Mouse (Mus musculus): ENCODE data around the gene Sh2d7. TPM values are rescaled to one million over a fixed set of nuclear protein-coding genes. Genes with fewer than 3 reads are reported as not detected.

Sh2d7 gene
- not detected in 2 replicates for polyA plus RNA-seq (2011; ENCODE audit: insufficient read depth, insufficient read length, low read depth, missing spikeins)

DNA sequence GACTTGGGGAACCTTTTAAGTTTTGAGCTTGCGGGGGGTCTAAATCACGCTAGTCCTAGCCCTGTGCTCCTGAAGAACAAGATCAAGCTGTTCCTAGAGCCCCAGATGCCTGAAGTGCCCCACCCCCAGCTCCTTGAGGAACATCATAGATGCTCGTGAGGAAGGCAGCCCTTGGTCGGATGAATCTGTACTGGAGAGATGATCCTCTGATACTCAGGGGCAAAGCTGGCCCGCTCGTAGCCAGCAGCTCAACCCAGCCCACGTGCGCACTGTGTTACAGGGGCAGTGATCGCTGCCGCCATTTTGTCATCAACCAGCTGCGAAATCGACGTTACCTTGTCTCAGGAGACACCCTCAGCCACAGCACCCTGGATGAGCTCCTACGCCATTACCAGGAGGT, at the start of gene Sh2d7:
Gene Sh2d7, plus strand, starts transcription at position 301 of the 400 bp plus-strand sequence.
- no peak within 1 kb of the TSS for H3K27ac ChIP-seq (ENCODE audit: insufficient read depth, low read length)
- TF ChIP-seq POLR2A (IDR thresholded peaks at IDR 0.05; ENCODE audit: insufficient read depth, low read length) = no peak
- TF ChIP-seq EP300 (IDR thresholded peaks at IDR 0.05; ENCODE audit: insufficient read depth, low read depth, low read length) = no peak
- no peak within 1 kb of the TSS for H3K4me3 ChIP-seq (ENCODE audit: low read depth, low read length)
- no peak within 1 kb of the TSS for H3K9ac ChIP-seq (ENCODE audit: low read depth, poor library complexity, severe bottlenecking)
- H3K27me3 ChIP-seq (ENCODE audit: control insufficient read depth, insufficient read depth, low read length, poor library complexity, severe bottlenecking) = no peaks in the 10 kb centered on the region
- no peaks in the 10 kb centered on the region for H3K9me3 ChIP-seq (replicated peaks; ENCODE audit: control insufficient read depth, insufficient read depth, low read length, poor library complexity, severe bottlenecking)
- H3K4me1 ChIP-seq (ENCODE audit: control insufficient read depth, insufficient read depth, low read length) = no peaks in the 10 kb centered on the region
- H3K36me3 ChIP-seq (ENCODE audit: control insufficient read depth, insufficient read depth, low read length, poor library complexity, severe bottlenecking) = no peaks in the 10 kb centered on the region

- Histone ChIP-seq H3K9me3 (replicated peaks; ENCODE audit: control insufficient read depth, insufficient read depth, low read length, poor library complexity, severe bottlenecking) (no peaks in the 10 kb centered on the region), H3K27ac (ENCODE audit: insufficient read depth, low read length) (no peak overlapping the region), H3K4me1 (ENCODE audit: control insufficient read depth, insufficient read depth, low read length) (no peaks in the 10 kb centered on the region), H3K4me3 (ENCODE audit: low read depth, low read length) (no peak overlapping the region), H3K27me3 (ENCODE audit: control insufficient read depth, insufficient read depth, low read length, poor library complexity, severe bottlenecking) (no peaks in the 10 kb centered on the region), H3K9ac (ENCODE audit: low read depth, poor library complexity, severe bottlenecking) (no peak overlapping the region), H3K36me3 (ENCODE audit: control insufficient read depth, insufficient read depth, low read length, poor library complexity, severe bottlenecking) (no peaks in the 10 kb centered on the region)
- TF ChIP-seq EP300 (IDR thresholded peaks at IDR 0.05; ENCODE audit: insufficient read depth, low read depth, low read length) = no peak
- TF ChIP-seq CTCF (IDR thresholded peaks at IDR 0.05; ENCODE audit: low read depth, low read length) = no peak
- TF ChIP-seq POLR2A (IDR thresholded peaks at IDR 0.05; ENCODE audit: insufficient read depth, low read length) = no peak
These were observed 49.2 kb upstream of the Sh2d7 start for GRCm38 (mm10) chr9:54489599-54489998.

GRCm38 (mm10) chr9:54490431-54490830, 48.4 kb upstream of the Sh2d7 start:
- Histone ChIP-seq H3K27me3 (ENCODE audit: control insufficient read depth, insufficient read depth, low read length, poor library complexity, severe bottlenecking) (no peaks in the 10 kb centered on the region), H3K4me3 (ENCODE audit: low read depth, low read length) (no peak overlapping the region), H3K4me1 (ENCODE audit: control insufficient read depth, insufficient read depth, low read length) (no peaks in the 10 kb centered on the region), H3K9ac (ENCODE audit: low read depth, poor library complexity, severe bottlenecking) (no peak overlapping the region), H3K27ac (ENCODE audit: insufficient read depth, low read length) (no peak overlapping the region), H3K36me3 (ENCODE audit: control insufficient read depth, insufficient read depth, low read length, poor library complexity, severe bottlenecking) (no peaks in the 10 kb centered on the region), H3K9me3 (replicated peaks; ENCODE audit: control insufficient read depth, insufficient read depth, low read length, poor library complexity, severe bottlenecking) (no peaks in the 10 kb centered on the region)
- TF ChIP-seq EP300 (IDR thresholded peaks at IDR 0.05; ENCODE audit: insufficient read depth, low read depth, low read length) (no peak), CTCF (IDR thresholded peaks at IDR 0.05; ENCODE audit: low read depth, low read length) (no peak), POLR2A (IDR thresholded peaks at IDR 0.05; ENCODE audit: insufficient read depth, low read length) (no peak)

DNA sequence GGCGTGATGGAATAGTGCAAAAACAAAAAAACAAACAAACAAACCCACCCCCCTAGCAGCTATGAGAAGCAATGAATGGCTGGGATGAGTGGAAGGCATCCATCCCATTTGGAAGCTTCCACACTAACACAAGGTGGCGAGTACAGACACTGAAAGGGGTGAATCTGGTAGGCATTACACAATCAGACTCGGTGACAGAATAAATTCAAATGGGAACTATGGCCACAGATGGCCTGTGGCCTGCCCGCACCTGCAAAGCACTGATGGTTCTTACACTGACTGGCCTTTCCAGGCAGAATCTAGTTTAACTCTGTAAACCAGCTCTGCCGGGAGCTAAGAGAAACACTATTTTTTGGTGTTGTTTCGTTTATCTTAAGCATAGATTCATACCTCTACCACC, 39.5 kb upstream of the Sh2d7 start:
- Histone ChIP-seq H3K27ac (ENCODE audit: insufficient read depth, low read length) (no peak overlapping the region), H3K36me3 (ENCODE audit: control insufficient read depth, insufficient read depth, low read length, poor library complexity, severe bottlenecking) (no peaks in the 10 kb centered on the region), H3K27me3 (ENCODE audit: control insufficient read depth, insufficient read depth, low read length, poor library complexity, severe bottlenecking) (no peaks in the 10 kb centered on the region), H3K9ac (ENCODE audit: low read depth, poor library complexity, severe bottlenecking) (no peak overlapping the region), H3K4me3 (ENCODE audit: low read depth, low read length) (no peak overlapping the region), H3K9me3 (replicated peaks; ENCODE audit: control insufficient read depth, insufficient read depth, low read length, poor library complexity, severe bottlenecking) (no peaks in the 10 kb centered on the region), H3K4me1 (ENCODE audit: control insufficient read depth, insufficient read depth, low read length) (peaks cover 1% of the 10 kb centered on the region)
- TF ChIP-seq EP300 (IDR thresholded peaks at IDR 0.05; ENCODE audit: insufficient read depth, low read depth, low read length) (no peak), CTCF (IDR thresholded peaks at IDR 0.05; ENCODE audit: low read depth, low read length) (no peak), POLR2A (IDR thresholded peaks at IDR 0.05; ENCODE audit: insufficient read depth, low read length) (no peak)

DNA sequence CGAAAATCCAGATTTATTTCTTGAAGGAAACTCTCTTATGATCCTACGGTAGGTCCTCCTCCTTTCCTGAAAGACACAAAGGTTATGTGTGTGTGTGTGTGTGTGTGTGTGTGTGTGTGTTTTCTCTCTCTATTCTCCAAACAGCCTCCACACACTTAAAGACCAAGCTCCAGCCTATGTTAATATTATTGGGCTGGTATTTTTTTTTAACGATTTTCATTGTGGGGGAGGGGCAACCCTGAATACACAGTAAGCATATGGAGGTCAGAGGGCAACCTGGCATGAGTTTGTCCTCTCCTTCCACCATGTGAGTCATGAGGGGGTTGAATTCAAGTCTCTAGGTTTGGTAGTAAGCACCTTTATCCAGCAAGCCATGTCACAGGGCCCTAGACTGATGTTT, 39.0 kb upstream of the Sh2d7 start:
- H3K27ac ChIP-seq (ENCODE audit: insufficient read depth, low read length) = no peak overlapping the region
- H3K4me1 ChIP-seq (ENCODE audit: control insufficient read depth, insufficient read depth, low read length) = peaks cover 1% of the 10 kb centered on the region
- H3K9ac ChIP-seq (ENCODE audit: low read depth, poor library complexity, severe bottlenecking) = no peak overlapping the region
- H3K4me3 ChIP-seq (ENCODE audit: low read depth, low read length) = no peak overlapping the region
- no peaks in the 10 kb centered on the region for H3K36me3 ChIP-seq (ENCODE audit: control insufficient read depth, insufficient read depth, low read length, poor library complexity, severe bottlenecking)
- no peaks in the 10 kb centered on the region for H3K27me3 ChIP-seq (ENCODE audit: control insufficient read depth, insufficient read depth, low read length, poor library complexity, severe bottlenecking)
- TF ChIP-seq EP300 (IDR thresholded peaks at IDR 0.05; ENCODE audit: insufficient read depth, low read depth, low read length) = no peak
- no peak for TF ChIP-seq POLR2A (IDR thresholded peaks at IDR 0.05; ENCODE audit: insufficient read depth, low read length)
- TF ChIP-seq CTCF (IDR thresholded peaks at IDR 0.05; ENCODE audit: low read depth, low read length) = no peak
- H3K9me3 ChIP-seq (replicated peaks; ENCODE audit: control insufficient read depth, insufficient read depth, low read length, poor library complexity, severe bottlenecking) = no peaks in the 10 kb centered on the region

DNA sequence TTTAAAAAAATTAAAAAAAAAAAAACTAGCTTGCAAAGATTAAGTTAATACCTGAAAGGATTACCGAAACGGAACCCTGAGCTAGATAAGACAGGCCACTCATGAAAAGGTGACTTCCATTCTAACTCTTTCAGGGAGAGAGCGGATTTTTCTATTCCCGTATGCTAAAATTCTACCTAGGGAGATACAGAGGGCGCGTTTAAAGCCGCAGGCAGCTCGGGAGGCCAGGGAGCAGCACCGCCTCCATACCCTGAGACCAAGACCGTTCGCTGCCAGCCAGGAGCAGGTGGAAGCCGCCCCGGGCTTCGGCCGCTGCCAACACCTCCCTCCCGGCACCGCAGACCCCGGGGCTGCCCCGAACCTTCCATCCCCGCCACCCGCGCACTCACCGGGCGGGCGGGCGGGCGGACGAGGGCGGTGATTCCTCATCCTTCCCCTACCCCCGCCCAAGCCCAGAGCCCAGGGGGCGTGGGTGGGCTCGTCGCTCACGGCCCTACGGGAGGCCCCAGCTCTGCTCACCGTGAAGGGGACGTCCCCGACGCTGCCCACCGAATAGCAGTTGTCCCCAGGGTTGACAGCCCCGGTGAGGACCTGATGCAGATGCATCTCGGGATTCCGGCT, 37.8 kb upstream of the Sh2d7 start:
- H3K9me3 ChIP-seq (replicated peaks; ENCODE audit: control insufficient read depth, insufficient read depth, low read length, poor library complexity, severe bottlenecking) = no peaks in the 10 kb centered on the region

More for the DNA sequence above, 37.8 kb upstream of the Sh2d7 start:
- Histone ChIP-seq H3K36me3 (ENCODE audit: control insufficient read depth, insufficient read depth, low read length, poor library complexity, severe bottlenecking) (no peaks in the 10 kb centered on the region), H3K4me3 (ENCODE audit: low read depth, low read length) (peak overlapping the region; percentile 93), H3K4me1 (ENCODE audit: control insufficient read depth, insufficient read depth, low read length) (peaks cover 1% of the 10 kb centered on the region), H3K9ac (ENCODE audit: low read depth, poor library complexity, severe bottlenecking) (peak overlapping the region; percentile 92), H3K27ac (ENCODE audit: insufficient read depth, low read length) (no peak overlapping the region), H3K27me3 (ENCODE audit: control insufficient read depth, insufficient read depth, low read length, poor library complexity, severe bottlenecking) (no peaks in the 10 kb centered on the region)
- TF ChIP-seq CTCF (IDR thresholded peaks at IDR 0.05; ENCODE audit: low read depth, low read length) (no peak), POLR2A (IDR thresholded peaks at IDR 0.05; ENCODE audit: insufficient read depth, low read length) (no peak), EP300 (IDR thresholded peaks at IDR 0.05; ENCODE audit: insufficient read depth, low read depth, low read length) (no peak)
